Mouse (Mus musculus) fat pad, adult 2 months (tissue): ENCODE results near the gene Dock3.

Experiments used
- DNase-seq: peaks from one replicate; pipeline ENCODE4 v3.0.0-alpha.2; 2011; ENCODE audit warnings: low read depth, low spot score; ENCODE audit errors: extremely low read depth

The Dock3 gene

GRCm38 (mm10) chr9:106890496-106891240 lies 341.0 kb downstream of the Dock3 start:
- DNase-seq, result no peak

- no peak for DNase-seq
These were observed 342.4 kb downstream of the Dock3 start for GRCm38 (mm10) chr9:106889321-106889720.

GRCm38 (mm10) chr9:106888346-106888745 lies 343.4 kb downstream of the Dock3 start:
- DNase-seq, result no peak

GRCm38 (mm10) chr9:106886828-106887702 lies 344.6 kb downstream of the Dock3 start, which contains the start of gene Rbm15b:
Gene Rbm15b (minus strand): TSS chr9:106887428.
- peak; percentile 57 for DNase-seq

GRCm38 (mm10) chr9:106885901-106886731 lies 345.6 kb downstream of the Dock3 start:
- DNase-seq, result no peak

- DNase-seq, result no peak
These were observed 346.5 kb downstream of the Dock3 start for GRCm38 (mm10) chr9:106884996-106885900.

GRCm38 (mm10) chr9:106884306-106884705 lies 347.4 kb downstream of the Dock3 start:
- DNase-seq, result no peak

- no peak for DNase-seq
These were observed 348.6 kb downstream of the Dock3 start for GRCm38 (mm10) chr9:106883085-106883484.

- no peak for DNase-seq
These were observed 349.5 kb downstream of the Dock3 start for GRCm38 (mm10) chr9:106882176-106882575.

- DNase-seq, result no peak
These were observed 350.5 kb downstream of the Dock3 start for GRCm38 (mm10) chr9:106881071-106881755.

- DNase-seq, result no peak
These were observed 352.2 kb downstream of the Dock3 start for GRCm38 (mm10) chr9:106879471-106879870.

- DNase-seq, result no peak
These were observed 355.0 kb downstream of the Dock3 start for GRCm38 (mm10) chr9:106876666-106877065.

GRCm38 (mm10) chr9:106874216-106874615 lies 357.5 kb downstream of the Dock3 start:
- DNase-seq, result no peak

- DNase-seq, result no peak
These were observed 373.7 kb downstream of the Dock3 start for GRCm38 (mm10) chr9:106858036-106858435.

- no peak for DNase-seq
These were observed 375.0 kb downstream of the Dock3 start for GRCm38 (mm10) chr9:106856664-106857063.
